Mouse (Mus musculus) lung, postnatal 25 days (tissue): Measurements from ENCODE around the gene Ccnl1.

ENCODE experiments used
- DNase-seq: peaks from one replicate; pipeline ENCODE4 v3.0.0; 2022; ENCODE audit warnings: low spot score

The Ccnl1 gene

DNA sequence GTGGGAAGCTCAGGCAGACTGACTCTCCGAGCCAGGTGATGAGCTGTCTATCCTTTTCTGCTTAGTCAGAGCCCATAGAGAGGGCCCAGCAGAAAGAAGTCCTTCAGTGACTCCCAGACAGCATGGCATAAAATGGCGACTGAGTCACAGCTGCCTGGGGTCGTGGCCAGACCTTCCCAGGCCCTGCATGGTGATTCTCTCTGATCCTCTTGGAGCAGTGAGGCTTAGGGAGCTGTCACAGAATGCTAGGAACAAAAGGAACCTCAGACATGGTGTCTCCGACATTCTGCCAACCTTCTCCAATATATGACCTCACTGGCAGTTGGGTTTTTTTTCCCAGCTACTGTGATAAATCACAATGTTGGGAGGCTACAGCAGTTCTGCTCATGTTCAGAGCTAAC lies 30.9 kb downstream of the Ccnl1 start:
- no peak for DNase-seq

DNA sequence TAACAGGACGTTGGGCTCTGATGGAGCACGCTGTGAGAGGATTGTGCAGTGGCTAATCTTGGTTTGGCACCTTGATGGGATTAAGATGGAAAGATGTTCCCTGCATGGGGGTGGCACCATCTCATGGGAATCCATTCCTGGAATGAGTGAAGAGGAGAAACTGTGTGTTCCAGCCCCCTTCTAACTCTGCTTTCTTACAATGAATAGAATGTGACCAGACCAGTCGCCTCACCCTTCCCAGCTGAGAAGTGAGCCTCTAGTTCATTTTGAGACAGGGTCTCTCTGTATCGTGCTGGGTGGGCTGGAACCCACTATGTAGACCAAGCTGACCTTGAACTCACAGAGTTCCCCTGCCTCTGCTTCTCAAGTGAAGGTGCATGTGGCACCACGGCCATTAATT lies 31.6 kb downstream of the Ccnl1 start:
- no peak for DNase-seq

DNA sequence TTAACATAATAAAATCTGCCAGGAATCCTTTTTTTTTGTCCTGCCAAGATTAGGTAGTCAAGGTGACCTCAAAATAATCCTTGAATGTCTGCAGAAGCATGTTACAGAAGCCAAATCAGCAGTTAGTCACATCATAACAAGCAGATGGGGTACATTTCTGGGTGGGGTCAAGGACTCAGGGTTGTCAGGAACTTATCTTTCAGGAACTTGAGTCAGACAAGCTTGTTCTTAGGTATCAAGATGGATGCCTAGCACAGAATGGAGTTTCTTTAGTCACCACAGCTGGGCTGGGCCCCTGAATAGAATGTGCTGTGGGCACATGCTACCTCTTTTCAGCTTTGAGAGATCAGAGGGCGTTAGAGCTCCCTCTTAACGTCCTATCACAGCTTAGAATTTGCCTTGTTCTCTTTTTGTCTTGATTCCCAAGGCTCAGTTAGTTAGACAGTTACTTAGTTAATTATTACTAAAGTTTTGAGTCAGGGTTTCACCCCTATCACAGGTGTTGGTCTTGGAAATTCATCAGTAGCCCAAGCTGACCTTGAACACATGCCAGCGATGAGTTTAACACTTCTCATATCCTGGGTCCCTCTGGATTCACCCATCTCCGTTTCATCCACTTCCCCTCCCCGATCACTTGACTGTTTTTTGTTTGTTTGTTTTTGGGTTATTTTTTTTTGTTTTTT lies 32.9 kb downstream of the Ccnl1 start:
- no peak for DNase-seq

DNA sequence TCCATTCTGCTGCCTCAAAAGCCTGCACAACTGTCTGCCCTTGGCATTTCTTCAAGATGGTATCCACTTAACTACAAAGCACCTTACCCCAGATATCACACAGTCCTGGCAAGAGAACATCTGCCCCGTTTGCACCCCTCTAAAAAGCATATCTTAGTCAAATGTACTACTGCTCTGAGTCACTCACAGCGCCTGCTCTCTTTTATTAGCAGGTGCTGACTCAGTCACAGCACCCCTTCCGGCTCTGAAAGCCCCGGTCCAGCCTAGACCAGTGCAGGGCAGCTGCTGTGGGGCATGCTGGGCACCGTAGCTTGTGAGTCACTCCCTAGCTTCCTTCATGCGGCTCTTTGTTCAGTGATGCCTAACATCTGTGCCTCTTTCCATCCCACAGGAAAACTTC lies 35.6 kb downstream of the Ccnl1 start:
- no peak for DNase-seq

DNA sequence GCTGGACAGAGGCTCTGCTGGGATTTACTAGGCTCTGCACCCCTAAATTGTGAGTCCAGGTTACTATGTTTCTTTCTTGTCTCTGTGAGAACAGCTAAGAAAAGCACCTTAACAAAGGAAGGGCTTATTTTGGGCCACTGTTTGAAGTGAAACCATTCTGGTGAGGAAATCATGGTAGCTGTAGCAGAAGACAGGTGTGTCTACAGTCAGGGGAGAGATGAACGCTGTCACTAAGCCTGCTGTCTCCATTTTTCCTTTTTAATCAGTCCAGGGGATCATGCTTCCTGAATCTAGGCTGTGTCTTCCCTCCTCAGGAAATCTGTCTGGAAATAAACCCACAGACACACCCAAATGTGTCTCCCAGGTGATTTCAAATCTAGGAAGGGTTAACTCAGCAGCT lies 36.4 kb downstream of the Ccnl1 start:
- DNase-seq, result no peak

DNA sequence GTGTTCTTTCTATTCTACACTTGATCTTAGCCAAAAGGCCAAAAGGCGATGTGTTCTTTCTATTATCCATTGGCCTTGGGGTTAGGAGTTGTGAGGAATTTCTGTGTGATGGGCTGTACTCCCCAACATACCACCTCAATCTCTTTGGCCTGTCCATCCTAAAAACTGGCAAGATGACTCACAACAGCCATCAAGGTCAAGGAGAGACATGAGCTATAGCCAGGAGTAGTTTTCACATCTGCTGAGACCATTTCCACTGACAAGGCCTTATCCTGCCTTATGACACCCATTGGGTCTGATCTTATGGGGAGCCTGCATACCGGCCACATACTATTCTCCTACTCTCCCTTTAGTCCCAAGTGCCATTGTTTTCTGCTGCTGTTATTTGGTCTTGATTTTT lies 39.0 kb downstream of the Ccnl1 start:
- DNase-seq, result no peak

DNA sequence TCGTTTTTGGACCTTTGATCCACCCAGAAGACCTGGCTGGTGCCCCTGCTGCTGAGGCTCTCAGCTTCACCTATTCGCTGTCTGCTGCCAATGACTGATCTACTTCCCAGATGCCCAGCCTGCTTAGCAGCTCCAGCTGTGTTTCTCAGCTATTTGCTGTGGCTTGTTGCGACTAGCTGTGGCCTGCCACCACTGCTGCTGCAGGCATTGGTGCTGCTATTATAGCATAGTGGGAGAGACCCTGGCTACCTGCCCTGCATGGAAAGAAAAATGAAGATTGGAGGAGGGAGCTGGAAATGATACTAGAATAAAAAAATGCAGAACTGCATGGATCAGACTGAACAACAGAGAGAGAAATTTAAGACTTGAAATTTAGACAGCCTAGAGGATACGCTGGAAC lies 45.1 kb downstream of the Ccnl1 start:
- DNase-seq, result no peak

DNA sequence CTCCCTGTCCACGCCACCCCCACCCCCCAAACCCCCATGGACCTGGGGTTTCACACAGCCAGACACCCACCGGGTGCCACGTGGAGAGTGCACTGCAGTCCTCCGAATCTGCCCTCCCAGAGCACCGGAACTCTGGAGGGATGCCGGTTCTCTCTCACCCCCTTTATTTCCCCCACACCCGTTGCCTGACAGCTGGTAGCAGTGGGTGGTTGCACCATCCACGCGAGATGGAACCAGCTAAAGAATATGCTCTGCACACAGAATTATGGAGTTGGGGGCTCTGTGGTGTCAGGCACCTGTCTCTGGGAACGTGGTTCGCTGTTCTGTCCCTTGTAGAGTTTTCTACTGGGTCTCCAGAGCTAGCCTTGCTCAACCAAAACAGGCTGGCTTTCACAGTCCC lies 45.8 kb downstream of the Ccnl1 start:
- no peak for DNase-seq

DNA sequence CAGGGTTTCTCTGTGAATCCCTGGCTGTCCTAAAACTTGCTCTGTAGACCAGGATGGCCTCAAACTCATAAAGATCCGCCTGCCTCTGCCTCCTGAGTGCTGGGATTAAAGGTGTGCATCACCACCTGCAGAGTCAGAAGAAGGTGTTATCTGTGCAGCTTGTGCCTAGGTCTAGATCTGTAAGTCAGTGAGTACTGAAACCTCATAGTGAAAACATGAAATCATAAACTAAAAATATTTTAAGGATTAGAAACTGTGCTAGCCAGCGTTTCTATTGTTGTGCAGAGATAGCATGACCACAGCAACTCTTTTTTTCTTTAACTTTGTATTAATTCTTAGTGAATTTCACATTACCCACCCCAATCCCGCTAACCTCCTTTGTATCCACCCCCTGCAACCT lies 46.8 kb downstream of the Ccnl1 start:
- DNase-seq, result no peak

DNA sequence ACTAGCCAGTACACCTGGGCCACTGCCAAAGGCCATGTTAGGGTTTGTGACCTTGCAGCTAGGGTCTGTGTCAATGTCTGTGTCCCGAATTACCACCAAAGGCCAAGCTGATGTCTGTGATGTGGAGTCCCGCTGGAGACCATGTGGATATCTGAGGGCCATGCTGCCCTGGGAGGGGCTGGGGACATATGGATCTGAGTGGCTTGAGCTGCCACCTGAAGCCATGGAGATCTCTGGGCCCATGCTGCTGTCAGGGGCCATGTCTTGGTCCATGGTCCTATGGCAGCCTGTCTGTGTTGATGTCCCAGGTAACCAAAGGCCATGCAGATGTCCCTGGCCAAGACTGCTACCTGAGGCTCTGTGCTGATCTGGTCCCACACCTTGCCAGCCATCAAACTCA lies 48.6 kb downstream of the Ccnl1 start:
- DNase-seq, result no peak

DNA sequence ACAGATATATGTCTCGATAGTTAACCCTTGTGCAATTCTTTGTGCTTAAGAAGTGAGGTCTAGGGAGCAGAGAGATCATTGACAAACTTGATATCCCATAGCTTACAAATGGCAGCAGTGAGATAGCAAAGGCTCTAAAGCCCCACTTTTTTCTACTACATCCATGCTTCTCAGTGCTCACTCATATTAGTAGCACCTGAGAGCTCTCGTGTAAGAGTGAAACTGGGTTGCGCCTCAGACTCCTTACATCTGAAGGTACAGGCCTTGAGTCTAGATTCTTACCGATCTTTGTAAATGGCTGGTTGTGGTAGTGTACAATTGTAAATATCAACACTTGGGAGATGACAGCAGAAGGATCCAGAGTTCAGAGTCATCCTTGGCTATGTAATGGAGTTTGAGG lies 50.5 kb downstream of the Ccnl1 start:
- no peak for DNase-seq

DNA sequence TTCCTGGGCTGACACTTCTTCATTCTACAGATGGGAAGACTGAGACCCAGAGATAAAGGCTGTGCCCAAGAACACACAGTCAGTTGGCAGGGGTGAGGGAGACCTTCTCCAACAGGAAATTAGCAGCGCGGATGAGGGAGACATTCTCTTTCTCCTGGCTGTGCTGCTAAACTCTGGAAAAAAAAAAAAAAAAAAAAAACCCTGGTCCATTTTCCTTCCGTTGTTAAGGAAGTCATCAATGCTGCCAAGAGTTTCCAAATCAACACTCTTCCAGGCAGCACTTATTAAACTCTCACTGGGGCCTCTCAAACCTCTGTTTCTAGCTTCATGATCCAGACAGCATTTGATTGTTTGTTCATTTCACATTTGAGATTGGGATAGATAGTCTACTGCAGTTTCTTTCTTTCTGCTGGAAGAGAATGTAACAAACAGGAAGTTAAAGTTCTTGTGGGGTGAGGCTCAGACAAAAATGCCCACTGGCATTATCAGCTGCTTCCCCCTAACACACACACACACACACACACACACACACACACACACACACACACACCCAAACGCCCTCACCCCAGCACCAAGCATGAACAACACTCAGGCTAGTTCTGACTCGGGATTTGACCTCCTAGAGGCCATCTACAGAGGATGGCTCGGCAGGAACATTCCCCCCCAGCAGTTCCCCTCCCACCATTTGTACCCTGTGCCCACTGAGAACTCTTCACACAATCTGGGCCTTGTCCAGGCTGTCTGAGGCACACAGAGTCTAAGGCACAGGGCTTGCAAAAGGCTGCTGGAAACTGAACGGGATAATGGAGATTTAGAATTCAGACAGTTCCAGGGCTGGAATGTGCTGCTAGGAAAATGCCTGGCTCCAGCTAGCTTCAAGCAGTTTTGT lies 52.5 kb downstream of the Ccnl1 start:
- peak; percentile 48 for DNase-seq

DNA sequence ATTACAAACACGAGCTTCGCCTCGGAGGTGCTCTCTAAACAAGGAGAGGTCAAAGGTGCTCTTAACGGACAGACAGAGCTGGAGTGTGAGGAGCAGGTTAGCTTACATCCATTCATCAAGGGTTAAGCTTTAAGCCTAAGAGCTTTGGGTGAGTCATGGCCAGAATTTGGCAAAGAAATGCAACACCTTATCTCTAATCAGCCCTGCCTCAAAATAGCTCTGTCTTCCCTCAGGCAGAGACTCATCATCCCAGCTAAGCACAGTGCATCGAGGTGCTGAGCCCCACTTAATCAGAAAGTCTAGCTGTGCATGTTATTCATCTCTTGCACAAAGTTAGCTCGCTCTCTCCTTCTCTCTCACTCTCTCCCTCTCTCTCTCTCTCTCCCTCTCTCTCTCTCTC lies 53.3 kb downstream of the Ccnl1 start:
- DNase-seq, result peak; percentile 12

DNA sequence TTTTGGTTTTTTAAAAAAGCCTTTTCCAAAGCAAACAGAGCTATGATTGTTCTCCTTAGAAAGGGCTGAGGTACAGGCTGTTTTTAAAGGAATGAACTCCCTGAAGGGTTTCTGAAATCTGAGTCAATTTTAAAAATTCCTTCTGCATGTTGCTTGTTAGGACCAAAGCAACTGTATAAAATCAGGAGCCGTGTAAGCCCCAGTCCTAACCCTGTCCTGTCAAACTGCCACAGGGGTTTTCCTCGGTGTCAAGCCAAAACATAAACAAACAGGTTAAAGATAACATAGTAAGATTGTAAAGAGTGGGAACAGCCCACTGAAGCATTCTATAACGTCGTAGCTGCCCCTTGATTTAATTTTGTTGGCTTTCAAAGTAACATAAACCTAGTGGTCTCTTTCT lies 53.9 kb downstream of the Ccnl1 start:
- DNase-seq, result no peak

DNA sequence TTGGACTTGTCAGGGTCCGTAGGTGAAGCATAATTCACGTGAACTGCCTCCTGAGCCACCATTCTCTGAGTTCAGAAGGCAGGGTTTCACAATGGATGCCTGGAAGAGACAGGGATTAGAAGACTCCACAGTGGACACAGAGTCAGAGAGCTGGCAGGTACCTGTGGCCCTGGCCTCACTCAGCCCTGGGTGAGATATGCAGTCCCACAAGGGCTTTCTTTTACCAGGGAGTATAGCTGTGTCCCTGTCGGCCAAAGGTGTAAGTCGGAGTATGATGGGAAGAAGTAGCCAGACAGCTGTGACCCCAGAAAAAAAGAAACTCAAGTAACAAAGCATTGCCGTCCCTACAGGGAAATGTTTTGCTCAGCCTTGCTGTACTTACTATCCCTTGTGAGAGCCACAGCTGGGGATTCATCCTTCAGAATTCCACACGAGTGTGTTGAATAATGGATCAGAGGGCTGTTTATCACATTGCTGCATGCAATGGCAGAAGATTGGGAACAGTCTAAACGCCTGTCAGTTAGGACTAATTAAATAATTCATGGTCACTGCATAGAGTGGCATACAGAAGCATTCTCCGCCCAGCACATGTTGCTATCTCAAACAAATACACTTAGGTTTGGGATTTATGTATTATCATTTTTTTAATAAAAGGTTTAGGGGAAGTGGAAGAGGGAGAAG lies 59.3 kb downstream of the Ccnl1 start:
- DNase-seq, result no peak

DNA sequence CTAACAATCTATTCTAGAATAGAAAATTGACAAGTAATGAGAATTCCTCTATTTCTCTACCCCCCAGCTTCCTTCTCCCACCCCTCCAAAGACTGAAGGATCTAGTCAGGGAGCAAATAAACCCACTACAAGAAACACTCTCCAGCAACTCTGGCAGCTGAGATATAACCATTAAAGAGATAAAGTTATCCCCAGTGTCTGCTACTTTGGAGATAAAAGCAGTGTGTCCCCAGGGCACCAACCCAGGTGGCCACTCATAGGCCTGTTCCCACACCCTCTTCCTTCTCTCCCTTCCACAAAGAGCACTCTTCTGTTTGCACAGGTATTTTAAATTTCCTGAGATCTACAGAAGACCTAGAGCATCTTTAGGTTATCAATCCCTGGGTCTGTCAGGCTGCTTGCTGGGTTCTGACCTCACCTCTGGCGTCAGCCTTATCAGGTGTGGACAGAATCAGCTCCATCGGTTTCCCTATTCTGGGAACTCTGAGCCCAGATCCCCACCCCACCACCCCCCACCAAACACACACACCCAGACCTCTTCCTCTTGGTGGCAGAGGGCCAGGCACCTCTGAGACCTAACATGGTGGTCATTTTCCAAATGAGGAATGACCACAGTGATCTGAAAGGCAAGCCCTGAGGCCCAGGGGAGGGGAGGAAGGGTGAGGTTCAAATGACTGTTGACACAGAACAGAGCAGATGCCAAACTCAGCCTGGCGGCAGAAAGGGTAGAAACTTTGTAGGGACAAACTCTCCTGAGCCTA lies 60.6 kb downstream of the Ccnl1 start:
- DNase-seq, result peak; percentile 18
